Mouse (Mus musculus): Measurements from ENCODE around the gene Slc25a28. TPM values are rescaled to one million over a fixed set of nuclear protein-coding genes. Genes with fewer than 3 reads are reported as not detected.

Gene Slc25a28
- polyA plus RNA-seq, 1 experiment from 2014 or later = 14.4 TPM

Small RNA genes within 50 kb of the gene (microRNA-seq; reads per million reads assigned to microRNA genes)
- gene Gm22646 = not detected

Other genes starting within 250 kb of the Slc25a28 start
- gene Cnnm1, start 234.4 kb downstream of the Slc25a28 start, polyA plus RNA-seq (2015; fragmentation: Nextera tagmentation; extraction: Ambion mirVana) = 0.80 and 1.3 TPM in 2 replicates
- gene Got1, start 150.3 kb downstream of the Slc25a28 start, polyA plus RNA-seq (2015; fragmentation: Nextera tagmentation; extraction: Ambion mirVana) = 67.3 and 73.2 TPM in 2 replicates
- 0.85 and 1.0 TPM in 2 replicates for gene Nkx2-3, start 62.6 kb downstream of the Slc25a28 start, polyA plus RNA-seq (2015; fragmentation: Nextera tagmentation; extraction: Ambion mirVana)
- 9.1 and 9.9 TPM in 2 replicates for gene Entpd7, start 14.8 kb upstream of the Slc25a28 start, polyA plus RNA-seq (2015; fragmentation: Nextera tagmentation; extraction: Ambion mirVana)
- 8.4 and 9.8 TPM in 2 replicates for gene Cutc, start 78.1 kb upstream of the Slc25a28 start, polyA plus RNA-seq (2015; fragmentation: Nextera tagmentation; extraction: Ambion mirVana)
- 12.0 and 12.7 TPM in 2 replicates for gene Cox15, start 78.1 kb upstream of the Slc25a28 start, polyA plus RNA-seq (2015; fragmentation: Nextera tagmentation; extraction: Ambion mirVana)
- 0.03 TPM in 2 replicates for gene Abcc2, start 107.3 kb upstream of the Slc25a28 start, polyA plus RNA-seq (2015; fragmentation: Nextera tagmentation; extraction: Ambion mirVana)

All from midbrain, embryonic 13.5 days (tissue).